Mouse (Mus musculus) kidney, postnatal 0 days (tissue): ENCODE measurements at regions not wholly inside any gene's neighbourhood (a gene's known extent, or its start where the extent isn't known, plus 50 kb on each side); places are given as distances from the start of the nearest gene placed in this dataset.

Source experiments
- ATAC-seq: fragments of 200-750 bp; cut with Nextera tagmentation; replicated peaks from 2 replicates; pipeline ENCODE4 v1.8.0; 2017; ENCODE audit warnings: low read depth, moderate number of reproducible peaks, moderate TSS enrichment, moderate library complexity; ENCODE audit not compliant: low FRiP score
- DNase-seq: peaks from one replicate; pipeline ENCODE4 v3.0.0-alpha.2; 2016; ENCODE audit warnings: low spot score
- H3K27ac ChIP-seq: fragments of 300-500 bp; sonication (generic); 2 replicates; pipeline ENCODE4 v1.5.1; 2014; ENCODE audit warnings: mild to moderate bottlenecking
- H3K27me3 ChIP-seq: fragments of 300-500 bp; sonication (generic); 2 replicates; pipeline ENCODE4 v1.6.1; 2014; ENCODE audit warnings: low read length, mixed read lengths; ENCODE audit not compliant: insufficient read depth
- H3K36me3 ChIP-seq: fragments of 300-500 bp; sonication (generic); 2 replicates; pipeline ENCODE4 v1.6.1; 2014; ENCODE audit warnings: low read length, mixed read lengths; ENCODE audit not compliant: insufficient read depth
- H3K4me1 ChIP-seq: fragments of 300-500 bp; sonication (generic); replicated peaks from 2 replicates; pipeline ENCODE4 v1.6.1; 2014; ENCODE audit warnings: antibody characterized with exemption, low read length, mixed read lengths; ENCODE audit not compliant: insufficient read depth
- H3K4me2 ChIP-seq: fragments of 300-500 bp; sonication (generic); 2 replicates; pipeline ENCODE4 v1.6.1; 2014; ENCODE audit warnings: mild to moderate bottlenecking, low read length, moderate library complexity, mixed read lengths
- H3K4me3 ChIP-seq: fragments of 300-500 bp; sonication (generic); replicated peaks from 2 replicates; pipeline ENCODE4 v1.5.1; 2014; ENCODE audit warnings: low read depth, low read length
- H3K9ac ChIP-seq: fragments of 300-500 bp; sonication (generic); 2 replicates; pipeline ENCODE4 v1.6.1; 2014; ENCODE audit warnings: low read depth, low read length
- H3K9me3 ChIP-seq: fragments of 300-500 bp; sonication (generic); replicated peaks from 2 replicates; pipeline ENCODE4 v1.6.1; 2016; ENCODE audit warnings: low read length, inconsistent platforms, mixed read lengths
- CTCF ChIP-seq: IDR thresholded peaks from 2 replicates; pipeline ENCODE4 v1.5.1; 2016; ENCODE audit warnings: antibody characterized with exemption, low read depth, mild to moderate bottlenecking, moderate library complexity
- WGBS: fragments of 180-500 bp; shearing (Covaris S2); extraction: QIAGEN DNeasy Blood & Tissue Kit; methylation state at CpG from one replicate; pipeline ENCODE4 v1.1.7; 2014; 5-methylcytosine and 5-hydroxymethylcytosine counted together

GRCm38 (mm10) chr10:111881339-111882211, 90.9 kb upstream of the Krr1 start:
- Histone ChIP-seq H3K4me1 (no peaks in the 10 kb centered on the region), H3K9me3 (no peaks in the 10 kb centered on the region), H3K9ac (no peak overlapping the region), H3K4me3 (0 out of 2 replicates have a peak overlapping the region, but pooled peaks have one; percentile 1), H3K27ac (no peak overlapping the region), H3K36me3 (no peaks in the 10 kb centered on the region), H3K4me2 (peak overlapping the region; percentile 29), H3K27me3 (no peaks in the 10 kb centered on the region)
- TF ChIP-seq CTCF: peak; percentile 40; the same call in 1 of the 2 replicates
- WGBS: 44% methylated on average over 24 of the region's 24 CpGs
- DNase-seq: peak; percentile 40
- ATAC-seq: no peak

GRCm38 (mm10) chr10:111882521-111882920, 89.9 kb upstream of the Krr1 start:
- Histone ChIP-seq H3K9me3 (no peaks in the 10 kb centered on the region), H3K9ac (no peak overlapping the region), H3K4me1 (no peaks in the 10 kb centered on the region), H3K4me2 (no peak overlapping the region), H3K36me3 (no peaks in the 10 kb centered on the region), H3K4me3 (no peak overlapping the region), H3K27ac (no peak overlapping the region), H3K27me3 (no peaks in the 10 kb centered on the region)
- ATAC-seq (no peak), DNase-seq (no peak)
- WGBS: 96% methylated on average over 6 of the region's 6 CpGs
- no peak for TF ChIP-seq CTCF

- no peak for TF ChIP-seq CTCF
- Histone ChIP-seq H3K9ac (no peak overlapping the region), H3K4me2 (no peak overlapping the region), H3K4me3 (no peak overlapping the region), H3K27me3 (no peaks in the 10 kb centered on the region), H3K27ac (no peak overlapping the region), H3K4me1 (no peaks in the 10 kb centered on the region), H3K9me3 (no peaks in the 10 kb centered on the region), H3K36me3 (no peaks in the 10 kb centered on the region)
- DNase-seq (no peak), ATAC-seq (no peak)
- WGBS: 29% methylated on average over 4 of the region's 4 CpGs
These were observed 87.8 kb upstream of the Krr1 start for GRCm38 (mm10) chr10:111884701-111885100.

- no peak for DNase-seq
- TF ChIP-seq CTCF: no peak
- no peak overlapping the region for H3K27ac ChIP-seq
- ATAC-seq: no peak
- WGBS: 97% methylated on average over 5 of the region's 5 CpGs
- no peaks in the 10 kb centered on the region for H3K4me1 ChIP-seq
- H3K9ac ChIP-seq: no peak overlapping the region
- no peaks in the 10 kb centered on the region for H3K27me3 ChIP-seq
- H3K4me3 ChIP-seq: no peak overlapping the region
- H3K9me3 ChIP-seq: no peaks in the 10 kb centered on the region
- no peaks in the 10 kb centered on the region for H3K36me3 ChIP-seq
- no peak overlapping the region for H3K4me2 ChIP-seq
These were observed 83.4 kb upstream of the Krr1 start for GRCm38 (mm10) chr10:111889111-111889510.

- H3K27me3 ChIP-seq: no peaks in the 10 kb centered on the region
- 59% methylated on average over 5 of the region's 5 CpGs for WGBS
- H3K9ac ChIP-seq: no peak overlapping the region
- H3K36me3 ChIP-seq: no peaks in the 10 kb centered on the region
- no peaks in the 10 kb centered on the region for H3K9me3 ChIP-seq
- peak overlapping the region; percentile 5; the same call in 1 of the 2 replicates for H3K27ac ChIP-seq
- no peak overlapping the region for H3K4me2 ChIP-seq
- TF ChIP-seq CTCF: no peak
- no peak for ATAC-seq
- peak; percentile 58 for DNase-seq
- no peak overlapping the region for H3K4me3 ChIP-seq
- H3K4me1 ChIP-seq: no peaks in the 10 kb centered on the region
These were observed 79.0 kb upstream of the Krr1 start for GRCm38 (mm10) chr10:111893489-111893888.

GRCm38 (mm10) chr10:111893941-111894340, 78.5 kb upstream of the Krr1 start:
- H3K27me3 ChIP-seq: no peaks in the 10 kb centered on the region
- no peak for TF ChIP-seq CTCF
- no peak overlapping the region for H3K4me2 ChIP-seq
- WGBS: 38% methylated on average over 8 of the region's 8 CpGs
- H3K4me3 ChIP-seq: no peak overlapping the region
- H3K27ac ChIP-seq: peak overlapping the region; percentile 5; the same call in 1 of the 2 replicates
- no peaks in the 10 kb centered on the region for H3K4me1 ChIP-seq
- H3K9ac ChIP-seq: no peak overlapping the region
- no peaks in the 10 kb centered on the region for H3K36me3 ChIP-seq
- DNase-seq: peak; percentile 93
- no peaks in the 10 kb centered on the region for H3K9me3 ChIP-seq
- peak; percentile 82 for ATAC-seq
